Mouse (Mus musculus) G1E-ER4 (cell line): Measurements from ENCODE around the gene Acta1. TPM values are rescaled to one million over a fixed set of nuclear protein-coding genes. Genes with fewer than 3 reads are reported as not detected.

Experiments used
- GATA1 ChIP-seq: IDR thresholded peaks from one replicate; pipeline ENCODE4 v1.8.0; 2012; ENCODE audit warnings: low read length, inconsistent platforms
- polyA plus RNA-seq: library from polyadenylated mRNA; stranded (reverse); fragments of >175 nt; gene quantifications from 2 replicates; pipeline ENCODE4 v1.2.3, GENCODE M21; 2012

The Acta1 gene
- polyA plus RNA-seq, 1 experiment, result not detected

- TF ChIP-seq GATA1, result no peak
Observed at GRCm38 (mm10) chr8:123859648-123860259, 34.8 kb downstream of the Acta1 start, which contains the start of gene Ccsap. Gene Ccsap (minus strand): TSS chr8:123860209.

GRCm38 (mm10) chr8:123858941-123859647 lies 35.5 kb downstream of the Acta1 start:
- TF ChIP-seq GATA1, result no peak

GRCm38 (mm10) chr8:123858574-123858940 lies 36.0 kb downstream of the Acta1 start:
- TF ChIP-seq GATA1, result no peak

- no peak for TF ChIP-seq GATA1
Observed at GRCm38 (mm10) chr8:123857361-123857760, 37.2 kb downstream of the Acta1 start.

- TF ChIP-seq GATA1, result no peak
Observed at GRCm38 (mm10) chr8:123854733-123855475, 39.6 kb downstream of the Acta1 start.

GRCm38 (mm10) chr8:123854252-123854651 lies 40.3 kb downstream of the Acta1 start:
- TF ChIP-seq GATA1, result no peak

GRCm38 (mm10) chr8:123851590-123851989 lies 43.0 kb downstream of the Acta1 start:
- TF ChIP-seq GATA1, result no peak

GRCm38 (mm10) chr8:123849352-123849751 lies 45.2 kb downstream of the Acta1 start:
- TF ChIP-seq GATA1, result no peak

- TF ChIP-seq GATA1, result no peak
Observed at GRCm38 (mm10) chr8:123847546-123847945, 47.0 kb downstream of the Acta1 start.

GRCm38 (mm10) chr8:123846509-123846908 lies 48.0 kb downstream of the Acta1 start:
- no peak for TF ChIP-seq GATA1

- no peak for TF ChIP-seq GATA1
Observed at GRCm38 (mm10) chr8:123845991-123846390, 48.6 kb downstream of the Acta1 start.

- no peak for TF ChIP-seq GATA1
Observed at GRCm38 (mm10) chr8:123845114-123845513, 49.4 kb downstream of the Acta1 start.

- no peak for TF ChIP-seq GATA1
Observed at GRCm38 (mm10) chr8:123844341-123844740, 50.2 kb downstream of the Acta1 start.

GRCm38 (mm10) chr8:123842086-123842485 lies 52.5 kb downstream of the Acta1 start:
- TF ChIP-seq GATA1, result no peak

Other genes starting within 250 kb of the Acta1 start
- gene Rhou, start 240.8 kb downstream of the Acta1 start, polyA plus RNA-seq, result not detected in 2 replicates
- gene Rab4a, start 88.8 kb downstream of the Acta1 start, polyA plus RNA-seq, result 19.4 and 21.9 TPM in 2 replicates
- 9.4 and 13.1 TPM in 2 replicates for gene Ccsap, start 34.5 kb downstream of the Acta1 start, polyA plus RNA-seq
- gene Nup133, start 54.5 kb upstream of the Acta1 start, polyA plus RNA-seq, result 24.2 and 32.1 TPM in 2 replicates
- 22.1 and 24.5 TPM in 2 replicates for gene Abcb10, start 88.4 kb upstream of the Acta1 start, polyA plus RNA-seq
- 25.7 and 32.3 TPM in 2 replicates for gene Taf5l, start 126.6 kb upstream of the Acta1 start, polyA plus RNA-seq
- 2.5 and 3.8 TPM in 2 replicates for gene Urb2, start 126.8 kb upstream of the Acta1 start, polyA plus RNA-seq